Mouse (Mus musculus): Measurements from ENCODE around the gene Lmf2.

- TF ChIP-seq CTCF (IDR thresholded peaks at IDR 0.05; ENCODE audit: extremely low read depth, insufficient read length, insufficient replicate concordance, low read depth, low read length) (no peak), POLR2A (IDR thresholded peaks at IDR 0.05; ENCODE audit: low read depth, low read length) (peak; percentile 45; the same call in 1 of the 2 replicates)
Observed at GRCm38 (mm10) chr15:89376957-89377356, 21.5 kb upstream of the Lmf2 start, which contains the start of gene Tymp.

Measured in small intestine, adult 2 months (tissue).